Mouse (Mus musculus): ENCODE measurements around the gene Klf16.
"Not testable (repeated sequence)": the region's sequence is repeated elsewhere in the genome, so short reads cannot be mapped to it uniquely, and the experiment has no call there.

Gene Klf16

GRCm38 (mm10) chr10:80606306-80606705 is 29.2 kb upstream of the Klf16 start:
- no peak for DNase-seq (ENCODE audit: low read depth, low spot score)

GRCm38 (mm10) chr10:80605721-80606120 is 28.6 kb upstream of the Klf16 start, which contains the start of gene Gm49322:
Gene Gm49322 (plus strand): TSS chr10:80606021.
- not testable (repeated sequence) for DNase-seq (ENCODE audit: low read depth, low spot score)

GRCm38 (mm10) chr10:80604988-80605387 is 27.9 kb upstream of the Klf16 start:
- DNase-seq (ENCODE audit: low read depth, low spot score) = no peak

- DNase-seq (ENCODE audit: low read depth, low spot score) = no peak
Observed at GRCm38 (mm10) chr10:80604001-80604509, 26.9 kb upstream of the Klf16 start.

GRCm38 (mm10) chr10:80603364-80603763 is 26.2 kb upstream of the Klf16 start:
- DNase-seq (ENCODE audit: low read depth, low spot score) = no peak

- DNase-seq (ENCODE audit: low read depth, low spot score) = peak; percentile 96
Observed at GRCm38 (mm10) chr10:80602698-80603325, 25.7 kb upstream of the Klf16 start, which contains the start of the genes Scamp4 and Adat3. Gene Scamp4 (plus strand): TSS chr10:80602872. Gene Adat3 (plus strand): TSS chr10:80602880.

GRCm38 (mm10) chr10:80596318-80596717 is 19.2 kb upstream of the Klf16 start:
- no peak for DNase-seq (ENCODE audit: low read depth, low spot score)

- DNase-seq (ENCODE audit: low read depth, low spot score) = peak; percentile 98
Observed at GRCm38 (mm10) chr10:80589879-80590854, 13.0 kb upstream of the Klf16 start, which contains the start of gene Abhd17a. Gene Abhd17a (minus strand): TSS chr10:80590341.

GRCm38 (mm10) chr10:80589127-80589878 is 12.2 kb upstream of the Klf16 start:
- no peak for DNase-seq (ENCODE audit: low read depth, low spot score)

- DNase-seq (ENCODE audit: low read depth, low spot score) = no peak
Observed at GRCm38 (mm10) chr10:80587305-80587657, 10.2 kb upstream of the Klf16 start.

- DNase-seq (ENCODE audit: low read depth, low spot score) = no peak
Observed at GRCm38 (mm10) chr10:80586407-80587304, 9.5 kb upstream of the Klf16 start.

GRCm38 (mm10) chr10:80585581-80585980 is 8.5 kb upstream of the Klf16 start:
- DNase-seq (ENCODE audit: low read depth, low spot score) = no peak

- no peak for DNase-seq (ENCODE audit: low read depth, low spot score)
Observed at GRCm38 (mm10) chr10:80584642-80585552, 7.8 kb upstream of the Klf16 start.

GRCm38 (mm10) chr10:80584045-80584488 is 6.9 kb upstream of the Klf16 start:
- DNase-seq (ENCODE audit: low read depth, low spot score) = no peak

- DNase-seq (ENCODE audit: low read depth, low spot score) = no peak
Observed at GRCm38 (mm10) chr10:80583047-80583446, 5.9 kb upstream of the Klf16 start.

GRCm38 (mm10) chr10:80578911-80579310 is 1.8 kb upstream of the Klf16 start:
- no peak for DNase-seq (ENCODE audit: low read depth, low spot score)

- no peak for DNase-seq (ENCODE audit: low read depth, low spot score)
Observed at GRCm38 (mm10) chr10:80578131-80578750, 1.1 kb upstream of the Klf16 start.

- DNase-seq (ENCODE audit: low read depth, low spot score) = no peak
Observed at GRCm38 (mm10) chr10:80576351-80577194, 548 bp downstream of the Klf16 start.

All from telencephalon, adult 2 months (tissue).